Mouse (Mus musculus) limb, embryonic 10.5 days (tissue): ENCODE measurements at regions not wholly inside any gene's neighbourhood (a gene's known extent, or its start where the extent isn't known, plus 50 kb on each side); places are given as distances from the start of the nearest gene placed in this dataset.

Experiments used
- DNase-seq: peaks from one replicate; pipeline ENCODE4 v3.0.0-alpha.2; 2017; ENCODE audit warnings: low spot score
- H3K27ac ChIP-seq: fragments of 300-500 bp; sonication (generic); 2 replicates; pipeline ENCODE4 v1.5.1; 2016; ENCODE audit warnings: mild to moderate bottlenecking
- H3K27me3 ChIP-seq: fragments of 300-500 bp; sonication (generic); 2 replicates; pipeline ENCODE4 v1.6.1; 2016; ENCODE audit warnings: low read depth, mild to moderate bottlenecking; ENCODE audit not compliant: poor library complexity, severe bottlenecking
- H3K36me3 ChIP-seq: fragments of 300-500 bp; sonication (generic); 2 replicates; pipeline ENCODE4 v1.6.1; 2016; ENCODE audit warnings: mild to moderate bottlenecking, moderate library complexity
- H3K4me1 ChIP-seq: fragments of 300-500 bp; sonication (generic); 2 replicates; pipeline ENCODE4 v1.6.1; 2016
- H3K4me3 ChIP-seq: fragments of 300-500 bp; sonication (generic); 2 replicates; pipeline ENCODE4 v1.5.1; 2016; ENCODE audit warnings: mild to moderate bottlenecking, moderate library complexity
- H3K9me3 ChIP-seq: fragments of 300-500 bp; sonication (generic); replicated peaks from 2 replicates; pipeline ENCODE4 v1.6.1; 2016; ENCODE audit warnings: mild to moderate bottlenecking
- WGBS: fragments of 180-500 bp; shearing (Covaris S2); methylation state at CpG from one replicate; pipeline ENCODE4 v1.1.7; 2016; 5-methylcytosine and 5-hydroxymethylcytosine counted together

DNA sequence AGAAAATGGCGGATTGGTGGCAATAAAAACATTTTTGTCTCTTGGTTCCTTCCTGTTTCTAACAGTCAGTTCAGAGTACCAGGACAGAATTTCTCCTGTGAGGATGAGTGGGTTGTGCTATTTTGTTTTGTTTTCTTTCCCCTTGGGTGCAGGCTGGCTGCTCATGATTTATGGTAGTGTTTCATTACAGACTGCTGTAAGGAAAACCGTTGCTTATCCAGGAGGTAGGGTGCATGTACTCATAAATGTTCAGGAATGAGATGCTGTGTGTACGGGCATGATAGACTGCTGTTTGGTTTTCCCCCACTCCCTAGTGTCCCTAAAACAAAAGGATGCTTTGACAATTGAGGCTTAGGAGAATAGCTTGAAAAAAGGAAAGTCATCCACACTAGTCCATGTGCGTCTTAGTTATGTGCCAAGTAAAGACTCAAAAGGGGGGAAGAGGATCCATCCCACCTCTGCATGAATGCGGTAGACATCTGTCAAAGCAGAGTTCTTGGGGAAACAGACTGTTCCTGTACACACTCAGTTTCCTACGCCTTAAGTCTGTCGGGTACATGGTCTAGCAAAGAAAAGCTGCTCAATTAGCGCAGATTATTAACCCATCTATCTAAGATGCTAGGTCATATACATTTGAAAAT, 158.9 kb upstream of the Arid1b start:
- no peaks in the 10 kb centered on the region for H3K27me3 ChIP-seq
- H3K4me3 ChIP-seq: no peak overlapping the region
- no peaks in the 10 kb centered on the region for H3K9me3 ChIP-seq
- WGBS: 84% methylated on average over 8 of the region's 8 CpGs
- no peak overlapping the region for H3K27ac ChIP-seq
- no peak for DNase-seq
- H3K36me3 ChIP-seq: no peaks in the 10 kb centered on the region
- H3K4me1 ChIP-seq: no peaks in the 10 kb centered on the region

DNA sequence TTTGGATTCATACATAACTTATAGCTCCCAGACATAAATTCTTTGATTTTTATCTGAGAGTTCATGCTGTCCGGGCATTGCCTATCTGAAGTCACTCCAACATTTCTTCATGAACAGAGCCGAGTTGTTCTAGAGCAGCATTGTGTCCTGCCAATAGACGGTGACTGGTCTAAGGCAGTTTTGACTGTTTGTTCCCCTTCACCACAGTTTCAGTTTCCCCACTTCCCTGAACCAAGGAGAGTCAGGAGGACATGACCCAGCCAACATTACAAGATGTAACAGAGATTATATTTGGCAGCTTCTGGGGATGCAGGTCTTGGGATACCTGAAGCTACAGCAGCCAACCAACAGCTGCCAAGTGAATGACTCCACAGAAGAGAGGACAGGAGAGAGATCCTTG, 154.0 kb upstream of the Arid1b start:
- Histone ChIP-seq H3K36me3 (no peaks in the 10 kb centered on the region), H3K4me3 (no peak overlapping the region), H3K4me1 (no peaks in the 10 kb centered on the region), H3K27me3 (no peaks in the 10 kb centered on the region), H3K27ac (no peak overlapping the region), H3K9me3 (no peaks in the 10 kb centered on the region)
- no peak for DNase-seq
- WGBS: 92% methylated on average over 3 of the region's 3 CpGs

DNA sequence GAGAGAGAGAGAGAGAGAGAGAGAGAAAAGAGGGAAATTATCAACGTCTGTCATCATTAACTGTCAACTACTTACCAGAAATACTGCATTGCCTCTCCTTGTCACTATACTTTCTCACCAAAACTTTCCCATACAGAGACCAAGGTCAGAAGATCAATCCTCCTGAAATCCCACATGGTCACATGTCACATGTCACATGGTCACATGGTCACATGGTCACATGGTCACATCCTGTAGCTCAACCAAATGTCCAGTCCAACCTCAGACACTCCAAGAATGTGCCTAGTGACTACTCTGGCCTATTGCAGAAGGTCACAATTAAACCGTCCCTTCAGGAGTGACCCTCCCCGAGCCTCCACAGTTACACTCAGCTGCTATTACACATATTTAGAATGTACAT, 135.8 kb upstream of the Arid1b start:
- DNase-seq: no peak
- no peak overlapping the region for H3K27ac ChIP-seq
- H3K9me3 ChIP-seq: no peaks in the 10 kb centered on the region

DNA sequence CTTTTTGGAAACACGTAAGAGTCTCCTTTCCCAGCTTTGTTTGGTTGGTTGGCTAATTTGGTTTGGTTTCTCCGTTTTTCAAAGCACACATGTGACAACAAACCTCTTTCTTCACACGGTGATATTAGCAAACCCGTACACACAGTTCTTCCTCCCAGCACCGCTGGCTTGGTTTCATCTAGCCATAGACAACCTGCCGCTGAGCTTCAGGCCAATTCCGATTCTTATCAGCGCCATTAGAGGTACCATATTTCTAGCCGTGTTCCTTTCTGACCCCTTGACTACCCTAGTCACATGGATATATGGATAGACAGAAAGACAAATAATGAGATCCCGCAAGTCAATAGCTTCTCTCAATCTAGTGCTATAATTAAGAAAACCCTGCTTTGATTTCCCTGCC, 129.2 kb upstream of the Arid1b start:
- Histone ChIP-seq H3K27ac (no peak overlapping the region), H3K36me3 (no peaks in the 10 kb centered on the region), H3K27me3 (no peaks in the 10 kb centered on the region), H3K4me1 (peaks cover 9% of the 10 kb centered on the region), H3K4me3 (no peak overlapping the region), H3K9me3 (no peaks in the 10 kb centered on the region)
- WGBS: 88% methylated on average over 10 of the region's 10 CpGs
- DNase-seq: no peak

More for the DNA sequence above, 135.8 kb upstream of the Arid1b start:
- Histone ChIP-seq H3K4me1 (no peaks in the 10 kb centered on the region), H3K27me3 (no peaks in the 10 kb centered on the region), H3K4me3 (no peak overlapping the region), H3K36me3 (no peaks in the 10 kb centered on the region)
- WGBS: 90% methylated on average over 3 of the region's 3 CpGs

DNA sequence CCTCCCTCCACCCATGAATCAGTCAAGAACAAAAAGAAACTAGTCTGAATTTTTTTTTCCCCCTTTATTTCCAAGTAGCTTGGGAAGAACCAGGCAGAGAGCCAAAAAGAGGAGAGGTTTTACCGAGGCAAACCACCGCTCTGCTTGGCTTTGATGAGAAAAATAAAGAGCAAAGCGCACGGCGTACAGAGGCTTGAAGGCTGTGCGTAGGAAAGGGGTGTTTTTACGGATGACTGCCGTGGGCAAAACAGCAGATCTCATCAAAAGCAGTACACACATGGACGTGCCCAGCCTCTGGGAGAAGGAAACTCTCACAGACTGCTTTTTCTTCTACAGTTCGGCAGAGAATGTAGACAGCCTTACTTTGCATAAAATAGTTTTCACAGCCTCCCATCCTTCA, 128.5 kb upstream of the Arid1b start:
- H3K9me3 ChIP-seq: no peaks in the 10 kb centered on the region
- H3K36me3 ChIP-seq: no peaks in the 10 kb centered on the region
- DNase-seq: no peak
- 82% methylated on average over 10 of the region's 10 CpGs for WGBS
- no peak overlapping the region for H3K4me3 ChIP-seq
- no peaks in the 10 kb centered on the region for H3K27me3 ChIP-seq
- no peak overlapping the region for H3K27ac ChIP-seq
- H3K4me1 ChIP-seq: peaks cover 9% of the 10 kb centered on the region

DNA sequence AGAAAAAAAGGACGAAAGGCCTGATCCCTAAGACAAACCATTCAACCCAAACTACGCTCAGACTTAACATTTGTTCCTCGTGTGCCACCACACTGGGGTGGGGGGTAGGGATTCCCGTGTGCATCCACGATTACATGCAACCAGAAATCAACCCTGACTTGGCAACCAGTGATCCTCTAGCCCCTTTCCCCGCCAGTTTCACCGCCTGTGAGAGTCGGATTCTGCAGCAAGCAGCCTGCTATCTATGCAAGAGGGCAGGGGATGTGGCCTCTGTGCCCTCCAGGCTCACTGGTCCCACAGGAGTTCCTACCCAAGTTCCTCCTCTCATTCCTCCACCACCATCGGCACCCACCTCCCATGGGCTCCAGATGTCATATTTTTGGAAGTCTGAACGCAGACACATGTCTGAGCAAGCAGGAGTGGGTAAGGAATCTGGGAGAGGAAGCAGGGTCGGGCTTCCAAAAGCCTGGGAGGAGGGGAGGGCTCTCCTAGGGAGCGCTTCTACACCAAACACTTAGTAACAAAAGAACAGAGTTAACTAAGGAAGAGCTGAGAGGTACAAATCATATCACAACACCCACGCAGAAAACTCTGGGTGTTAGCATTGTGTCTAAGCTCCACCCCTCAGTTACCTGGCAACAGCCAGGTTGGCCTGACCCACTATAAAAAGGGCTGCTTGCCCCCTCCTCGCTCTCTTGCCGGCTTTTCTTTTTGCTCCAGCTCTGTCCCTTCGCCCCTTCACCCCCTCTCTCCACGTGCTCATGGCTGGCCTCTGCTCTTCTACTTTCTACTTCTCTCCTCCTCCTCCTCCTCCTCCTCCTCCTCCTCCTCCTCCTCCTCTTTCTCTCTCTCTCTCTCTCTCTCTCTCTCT, 127.9 kb upstream of the Arid1b start:
- Histone ChIP-seq H3K4me1 (peaks cover 9% of the 10 kb centered on the region), H3K27ac (no peak overlapping the region), H3K4me3 (no peak overlapping the region), H3K9me3 (no peaks in the 10 kb centered on the region), H3K36me3 (no peaks in the 10 kb centered on the region), H3K27me3 (no peaks in the 10 kb centered on the region)
- WGBS: 63% methylated on average over 17 of the region's 17 CpGs
- no peak for DNase-seq

DNA sequence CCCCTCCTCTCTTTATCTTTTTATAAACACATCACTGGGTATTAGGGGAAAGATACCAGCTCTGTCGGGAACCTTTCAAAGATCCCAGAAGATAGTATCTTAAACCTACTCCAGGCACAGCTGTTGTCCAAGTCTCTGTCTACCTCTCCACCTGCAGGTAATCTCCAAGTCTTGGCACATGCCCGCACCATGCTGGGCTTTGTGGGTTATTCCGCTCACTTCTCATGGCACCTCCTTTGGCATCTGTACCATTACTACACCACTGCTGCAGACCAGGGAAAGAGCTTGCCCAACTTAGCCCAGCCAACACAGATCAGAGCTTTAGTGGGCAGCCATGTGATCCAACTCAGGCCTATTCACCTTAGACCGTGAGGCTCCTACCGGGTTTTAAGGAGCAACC, 127.0 kb upstream of the Arid1b start:
- Histone ChIP-seq H3K9me3 (no peaks in the 10 kb centered on the region), H3K27ac (no peak overlapping the region), H3K4me3 (no peak overlapping the region), H3K4me1 (peaks cover 9% of the 10 kb centered on the region), H3K36me3 (no peaks in the 10 kb centered on the region), H3K27me3 (no peaks in the 10 kb centered on the region)
- 96% methylated on average over 5 of the region's 5 CpGs for WGBS
- no peak for DNase-seq

DNA sequence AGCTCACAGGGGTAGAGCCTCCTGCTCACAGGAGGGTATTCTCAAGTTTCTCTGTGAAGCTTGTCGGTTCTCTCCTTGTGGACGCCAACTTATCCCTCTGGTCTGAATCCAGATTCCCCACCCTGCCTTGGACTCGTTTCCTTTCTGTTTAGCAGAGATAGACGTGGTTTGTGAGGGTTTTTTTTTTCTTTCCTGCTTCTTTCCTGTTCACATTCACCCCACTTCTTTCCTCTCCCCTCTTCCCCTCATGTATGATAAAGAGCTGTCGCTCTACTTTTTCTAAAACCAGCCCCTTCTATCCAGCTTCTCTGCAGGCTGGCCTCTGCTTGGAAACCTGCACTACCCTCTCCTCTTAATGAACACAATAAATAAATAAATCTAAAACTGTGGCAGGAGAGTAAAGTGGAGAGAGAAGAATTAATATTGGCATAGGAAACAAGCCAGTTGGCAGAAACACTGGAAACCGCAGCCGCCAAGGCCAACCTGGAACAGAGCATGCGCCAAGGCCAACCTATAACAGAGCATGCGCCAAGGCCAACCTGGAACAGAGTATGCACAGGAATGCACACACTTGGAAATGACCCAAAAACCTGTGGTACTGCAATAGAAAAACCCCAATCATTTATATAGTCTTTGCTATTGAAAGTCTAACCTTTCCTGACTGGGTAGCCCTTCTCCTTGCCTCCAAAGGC, 126.2 kb upstream of the Arid1b start:
- Histone ChIP-seq H3K4me3 (no peak overlapping the region), H3K36me3 (no peaks in the 10 kb centered on the region), H3K27me3 (no peaks in the 10 kb centered on the region), H3K4me1 (peaks cover 9% of the 10 kb centered on the region), H3K27ac (no peak overlapping the region), H3K9me3 (no peaks in the 10 kb centered on the region)
- WGBS: 85% methylated on average over 9 of the region's 9 CpGs
- DNase-seq: no peak

DNA sequence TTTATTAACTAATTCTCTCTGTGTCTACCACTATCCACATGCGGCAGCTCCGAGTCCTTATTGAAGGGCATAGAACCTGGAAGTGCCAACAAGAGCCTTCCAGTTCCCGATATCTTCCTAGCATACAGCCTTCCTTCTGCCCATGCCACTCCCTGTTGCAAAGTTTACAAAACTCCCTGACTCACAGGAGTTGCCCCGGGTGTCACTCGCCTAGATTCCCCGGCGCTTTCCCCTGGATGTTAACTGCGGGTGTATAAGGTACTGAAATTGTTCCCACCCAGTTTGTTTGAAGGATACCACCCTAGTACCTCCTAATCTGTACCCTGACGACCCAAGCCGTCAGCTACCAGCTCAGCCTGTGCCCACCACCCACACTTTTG, 125.7 kb upstream of the Arid1b start:
- 88% methylated on average over 10 of the region's 10 CpGs for WGBS
- Histone ChIP-seq H3K27me3 (no peaks in the 10 kb centered on the region), H3K27ac (no peak overlapping the region), H3K4me3 (no peak overlapping the region), H3K4me1 (peaks cover 9% of the 10 kb centered on the region), H3K36me3 (no peaks in the 10 kb centered on the region), H3K9me3 (no peaks in the 10 kb centered on the region)
- DNase-seq: no peak

DNA sequence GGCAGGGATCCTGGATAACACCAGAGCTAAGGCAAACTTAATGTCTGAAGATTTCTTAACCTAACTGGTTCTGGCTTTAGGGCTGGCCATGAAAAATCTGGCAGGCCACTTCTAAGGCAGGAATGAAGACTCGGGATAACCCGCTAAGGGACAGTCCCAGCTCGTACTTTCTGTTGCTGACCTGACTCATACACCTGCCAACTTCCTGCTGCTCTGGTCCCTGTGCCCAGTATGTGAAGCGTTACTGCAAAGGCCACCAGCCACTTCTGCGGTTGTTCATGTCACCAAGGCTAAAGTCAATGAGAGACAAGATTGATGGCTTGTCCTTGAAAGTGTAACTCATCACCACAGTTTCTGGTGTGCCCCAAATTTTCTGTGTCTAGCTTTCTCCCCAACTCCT, 125.3 kb upstream of the Arid1b start:
- Histone ChIP-seq H3K27ac (no peak overlapping the region), H3K4me1 (peaks cover 9% of the 10 kb centered on the region), H3K36me3 (no peaks in the 10 kb centered on the region), H3K9me3 (no peaks in the 10 kb centered on the region), H3K4me3 (no peak overlapping the region), H3K27me3 (no peaks in the 10 kb centered on the region)
- no peak for DNase-seq
- 89% methylated on average over 5 of the region's 5 CpGs for WGBS

DNA sequence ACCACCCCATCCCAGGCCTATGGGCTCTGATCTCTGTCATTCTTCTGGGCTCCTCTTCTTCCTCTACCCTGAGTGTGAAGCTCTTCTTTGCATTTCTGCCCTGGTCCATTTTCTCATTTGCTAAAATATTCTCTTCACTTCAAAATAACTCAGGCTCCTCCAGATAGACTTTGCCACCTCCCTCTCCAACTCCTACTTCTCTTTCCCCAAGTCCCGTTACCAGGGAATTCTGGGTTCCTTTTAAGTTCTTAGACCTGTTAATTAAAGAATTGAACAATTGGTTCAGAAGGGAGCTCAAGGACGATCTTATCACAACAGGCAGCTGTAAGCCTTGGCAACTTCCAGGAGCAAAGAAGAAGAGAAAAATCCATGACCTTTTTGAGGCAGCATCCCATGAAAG, 122.9 kb upstream of the Arid1b start:
- Histone ChIP-seq H3K27ac (no peak overlapping the region), H3K4me3 (no peak overlapping the region), H3K27me3 (no peaks in the 10 kb centered on the region), H3K36me3 (no peaks in the 10 kb centered on the region), H3K9me3 (no peaks in the 10 kb centered on the region), H3K4me1 (peaks cover 18% of the 10 kb centered on the region)
- 77% methylated on average over 2 of the region's 2 CpGs for whole genome bisulfite sequencing
- no peak for DNase-seq

DNA sequence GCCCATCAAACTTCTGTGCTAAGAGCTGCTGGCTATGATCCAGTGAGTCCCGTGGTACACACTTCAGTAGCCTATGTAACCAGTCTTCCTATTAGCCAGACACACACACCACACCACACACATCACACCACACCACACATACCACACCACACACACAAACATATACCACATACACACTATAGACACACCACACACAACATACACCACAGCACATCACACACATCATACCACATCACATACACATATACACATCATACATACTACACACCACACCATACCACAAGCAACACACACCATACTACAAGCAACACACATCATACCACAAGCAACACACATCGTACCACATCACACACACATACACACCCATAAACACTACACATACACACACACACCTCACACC, 119.7 kb upstream of the Arid1b start:
- H3K36me3 ChIP-seq: no peaks in the 10 kb centered on the region

More for the DNA sequence above, 119.7 kb upstream of the Arid1b start:
- Histone ChIP-seq H3K27ac (no peak overlapping the region), H3K9me3 (no peaks in the 10 kb centered on the region), H3K27me3 (no peaks in the 10 kb centered on the region), H3K4me3 (no peak overlapping the region), H3K4me1 (peaks cover 20% of the 10 kb centered on the region; the same call in 1 of the 2 replicates)
- 95% methylated on average over 2 of the region's 2 CpGs for WGBS
- DNase-seq: no peak
